Mouse (Mus musculus): ENCODE measurements around the gene Gm10645. TPM values are rescaled to one million over a fixed set of nuclear protein-coding genes. Genes with fewer than 3 reads are reported as not detected.
A peak's percentile ranks its signal among the peaks of the same experiment; 100 is the strongest.

Gene Gm10645
- total RNA-seq, 4 experiments from 2014 or later = 0.57 to 2.9 (median 1.5) TPM

DNA sequence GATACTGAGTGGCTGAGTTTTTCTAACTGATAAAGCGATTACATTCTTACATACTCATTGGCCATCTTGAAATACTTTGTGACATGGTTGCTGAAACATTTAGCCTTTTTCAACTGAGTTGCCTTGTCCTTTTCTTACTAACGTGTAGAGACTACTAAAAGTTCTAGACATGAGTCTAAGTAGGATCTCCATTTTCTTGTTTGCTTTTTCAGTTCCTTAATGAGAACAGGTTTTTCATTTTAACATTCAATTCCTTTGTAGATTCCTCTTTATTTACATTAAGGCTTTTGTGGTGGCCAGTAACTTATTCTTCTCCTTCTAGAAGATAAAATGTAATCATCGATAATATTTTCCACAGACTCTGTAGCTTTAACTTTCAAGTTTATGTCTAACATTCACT, 3.2 kb upstream of the Gm10645 start:
- DNase-seq (ENCODE audit: low spot score in 2 of 2) = no peak

- DNase-seq (ENCODE audit: low spot score in 2 of 2) = no peak
Observed at GRCm38 (mm10) chr8:83167932-83168331, 2.0 kb upstream of the Gm10645 start.

DNA sequence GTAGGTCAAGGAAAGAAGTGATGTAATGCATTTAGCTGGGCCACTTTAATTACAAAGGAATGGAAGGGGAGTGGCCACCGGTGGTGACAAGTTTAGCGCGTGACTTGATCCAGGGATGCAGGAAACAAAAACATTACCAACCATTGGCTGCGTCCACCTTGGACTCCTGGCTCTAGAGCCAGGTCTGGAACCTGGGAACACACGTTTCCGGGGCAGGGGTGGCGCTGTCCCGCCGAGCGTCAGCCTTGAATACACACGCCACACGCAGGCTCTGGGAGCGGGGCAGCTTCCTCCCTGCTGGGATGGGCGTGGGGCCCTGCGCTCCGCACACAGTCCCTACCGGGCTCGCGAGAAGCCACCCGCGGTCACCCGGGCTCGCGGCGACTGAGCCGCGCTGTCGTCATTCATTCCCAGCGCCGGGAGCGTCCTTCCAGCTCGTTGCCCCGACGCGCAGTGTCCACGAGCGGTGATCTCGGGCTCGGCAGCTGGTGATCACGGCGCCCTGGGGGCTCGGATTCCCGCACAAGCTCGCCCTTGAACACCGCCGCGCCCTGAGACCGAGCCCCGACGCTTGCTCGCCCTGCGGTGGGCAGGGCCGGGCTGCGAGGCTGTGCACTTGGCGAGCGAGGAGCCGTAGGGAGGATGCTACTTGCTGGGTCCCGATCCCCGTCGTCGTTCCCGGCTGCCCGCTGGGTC, 587 bp downstream of the Gm10645 start, which contains the start of gene Tbc1d9:
Gene Tbc1d9 (plus strand): TSS at position 118 of the 696 bp plus-strand sequence.
- peak; percentile 50 to 69 for DNase-seq (ENCODE audit: low spot score in 2 of 2)

GRCm38 (mm10) chr8:83160613-83161012, 5.4 kb downstream of the Gm10645 start:
- DNase-seq (ENCODE audit: low spot score in 2 of 2) = no peak

DNA sequence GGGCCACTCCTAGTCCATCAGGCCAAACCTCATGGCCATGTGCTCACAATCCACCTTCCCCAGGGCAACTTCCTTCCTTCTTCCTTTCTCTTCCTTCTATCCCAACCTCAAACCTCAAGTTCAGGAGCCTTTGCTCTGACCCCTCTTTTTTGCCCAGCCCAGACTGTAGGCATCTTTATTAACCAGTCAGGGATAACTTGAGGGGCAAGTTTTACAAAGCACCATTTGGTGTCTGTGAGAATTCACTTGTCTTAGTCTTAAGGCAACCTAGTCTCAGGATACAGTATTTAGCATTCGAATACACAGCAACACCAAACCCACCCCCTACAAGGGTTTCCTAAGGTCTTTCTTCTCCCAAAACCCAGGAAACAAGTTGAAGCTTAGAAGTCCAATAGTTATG, 6.4 kb downstream of the Gm10645 start:
- DNase-seq (ENCODE audit: low spot score in 2 of 2) = no peak

DNA sequence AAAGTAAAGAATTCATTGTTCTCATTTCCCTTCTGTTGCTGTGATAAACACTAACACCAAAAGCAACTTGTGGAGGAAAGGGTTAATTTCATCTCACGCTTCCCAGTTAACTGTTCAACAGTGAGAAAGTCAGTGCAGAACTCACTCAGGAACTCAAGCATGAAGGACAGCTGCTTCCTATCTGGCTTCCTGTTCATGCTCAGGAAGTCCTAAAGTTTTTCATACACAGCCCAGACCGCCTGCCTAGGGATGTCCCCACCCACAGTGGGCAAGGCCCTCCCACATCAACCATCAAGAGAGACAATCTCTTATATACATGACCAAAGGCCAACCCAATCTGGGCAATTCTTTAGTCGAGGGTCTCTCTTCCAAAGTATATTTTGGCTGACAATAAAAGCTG, 7.0 kb downstream of the Gm10645 start:
- DNase-seq (ENCODE audit: low spot score in 2 of 2) = no peak

GRCm38 (mm10) chr8:83155110-83155509, 10.9 kb downstream of the Gm10645 start:
- DNase-seq (ENCODE audit: low spot score in 2 of 2) = no peak

- no peak for DNase-seq (ENCODE audit: low spot score in 2 of 2)
Observed at GRCm38 (mm10) chr8:83152470-83152869, 13.5 kb downstream of the Gm10645 start.

GRCm38 (mm10) chr8:83152055-83152454, 13.9 kb downstream of the Gm10645 start:
- DNase-seq (ENCODE audit: low spot score in 2 of 2) = no peak

DNA sequence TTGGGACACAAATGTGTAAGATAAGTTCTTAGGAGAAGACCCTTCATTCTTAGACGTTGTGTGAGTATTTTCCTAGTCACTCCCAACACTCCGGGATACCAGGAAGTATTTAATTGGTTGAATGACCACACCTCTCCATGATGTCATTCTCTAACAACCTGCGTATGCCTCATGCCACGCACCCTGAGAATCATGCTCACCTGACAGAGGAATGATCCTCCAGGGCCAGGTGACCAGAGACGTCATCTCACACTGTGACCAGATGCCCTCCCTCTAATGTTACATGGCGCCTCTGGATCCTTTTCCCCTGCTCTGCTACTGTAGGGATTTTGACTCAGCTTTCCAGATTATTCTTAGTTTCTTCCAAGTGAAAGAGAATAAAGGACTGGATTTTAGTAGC, 16.8 kb downstream of the Gm10645 start:
- no peak for DNase-seq (ENCODE audit: low spot score in 2 of 2)

GRCm38 (mm10) chr8:83145421-83145820, 20.5 kb downstream of the Gm10645 start:
- no peak for DNase-seq (ENCODE audit: low spot score in 2 of 2)

GRCm38 (mm10) chr8:83144601-83145000, 21.4 kb downstream of the Gm10645 start:
- DNase-seq (ENCODE audit: low spot score in 2 of 2) = no peak

DNA sequence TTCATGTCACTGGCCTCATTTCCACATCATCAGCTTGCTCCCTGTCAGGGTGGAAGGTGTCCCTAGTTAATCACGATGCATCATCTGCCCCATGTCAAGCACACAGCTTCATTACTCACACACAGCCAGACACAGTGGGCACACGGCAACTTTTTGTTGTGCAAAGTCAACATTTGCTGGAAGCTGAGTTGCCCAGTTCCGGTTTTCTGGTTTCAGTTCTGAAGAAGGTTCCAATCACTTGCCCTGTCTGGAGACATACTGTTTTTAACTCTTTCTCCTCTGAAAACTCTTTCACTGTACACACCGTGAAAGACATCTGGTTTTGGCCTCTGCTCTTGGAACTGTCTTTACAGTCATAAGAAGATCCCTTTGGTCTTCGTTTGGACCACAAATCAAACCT, 24.6 kb downstream of the Gm10645 start:
- DNase-seq (ENCODE audit: low spot score in 2 of 2) = no peak

- DNase-seq (ENCODE audit: low spot score in 2 of 2) = no peak
Observed at GRCm38 (mm10) chr8:83140701-83141111, 25.3 kb downstream of the Gm10645 start.

DNA sequence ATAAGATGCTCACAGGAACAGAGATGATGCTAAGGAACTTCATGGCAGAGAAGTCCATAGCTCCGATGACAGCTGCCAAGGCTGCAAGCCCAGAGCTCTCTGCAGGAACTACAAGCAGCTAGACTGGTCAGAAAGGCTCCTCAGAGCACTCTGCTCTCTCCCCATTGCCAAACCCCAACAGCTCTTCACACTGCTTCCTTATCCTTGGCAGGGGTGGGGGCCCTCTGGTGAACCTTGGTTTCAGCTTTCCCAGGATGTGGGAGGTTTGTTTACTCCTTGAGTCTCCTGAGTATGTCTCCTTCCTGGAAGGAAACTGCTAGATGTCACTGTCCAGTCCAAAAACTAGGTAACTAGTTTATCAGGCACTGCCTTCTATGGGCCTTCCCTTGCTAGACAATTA, 25.9 kb downstream of the Gm10645 start:
- DNase-seq (ENCODE audit: low spot score in 2 of 2) = no peak

DNA sequence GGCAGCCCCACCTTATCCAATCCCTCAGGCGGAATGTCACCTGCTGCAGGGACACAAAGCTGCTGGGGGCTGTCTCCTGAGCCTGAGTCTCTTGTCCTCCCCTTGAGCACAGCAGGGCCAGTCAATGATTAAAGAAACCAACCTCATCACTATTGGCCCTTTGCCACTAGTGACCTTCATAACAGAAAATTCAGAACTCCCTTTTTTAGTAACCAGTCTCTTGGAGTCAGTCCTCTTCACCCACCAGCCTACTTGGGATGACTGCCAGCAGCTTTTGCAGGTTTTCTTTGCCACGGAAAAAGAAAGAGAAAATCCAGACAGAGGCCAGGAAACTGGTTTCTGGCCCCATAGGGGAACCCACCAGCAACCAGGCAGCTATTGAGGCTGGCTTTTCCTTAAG, 30.9 kb downstream of the Gm10645 start:
- DNase-seq (ENCODE audit: low spot score in 2 of 2) = no peak

Other genes starting within 250 kb of the Gm10645 start
- 10 to 100 TPM; 85.2 to 96.3 (median 90.0) TPM for gene Tbc1d9, start 818 bp downstream of the Gm10645 start, total RNA-seq (2022)
- not detected for gene Ucp1, start 124.2 kb upstream of the Gm10645 start, total RNA-seq (2022)
- gene Elmod2, start 166.3 kb upstream of the Gm10645 start, total RNA-seq (2022) = 10 to 100 TPM; 10.0 to 12.4 (median 12.0) TPM
- gene Mgat4d, start 182.3 kb upstream of the Gm10645 start, total RNA-seq (2022) = not detected
- gene Clgn, start 223.7 kb upstream of the Gm10645 start, total RNA-seq (2022) = 1 to 10 TPM; 8.6 to 9.6 (median 9.2) TPM

Measured in left cerebral cortex, adult 8-10 months (tissue).